Mouse (Mus musculus): ENCODE data around the gene Zbtb48.

The Zbtb48 gene

GRCm38 (mm10) chr4:152002063-152002462 is 25.4 kb downstream of the Zbtb48 start:
- DNase-seq (ENCODE audit: low read depth, low spot score) = no peak

GRCm38 (mm10) chr4:152001335-152001734 is 26.1 kb downstream of the Zbtb48 start:
- no peak for DNase-seq (ENCODE audit: low read depth, low spot score)

DNA sequence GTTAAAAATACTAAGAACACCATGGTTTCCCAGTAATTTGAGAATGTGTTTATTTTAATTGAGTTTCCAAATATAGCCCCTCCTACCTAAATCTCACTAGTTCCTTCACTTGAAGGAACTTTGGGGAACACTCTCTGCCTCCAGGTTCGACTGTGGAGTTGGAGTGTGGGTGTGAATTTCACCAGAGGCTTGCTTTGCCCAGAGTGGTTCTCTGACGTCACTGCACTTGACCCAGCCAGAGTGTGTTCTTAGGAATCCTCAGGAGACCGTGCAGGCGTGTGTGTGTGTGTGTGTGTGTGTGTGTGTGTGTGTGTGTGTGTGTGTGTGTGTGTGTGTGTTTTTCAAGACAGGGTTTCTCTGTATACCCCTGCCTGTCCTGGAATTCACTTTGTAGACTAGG is 26.6 kb downstream of the Zbtb48 start:
- DNase-seq (ENCODE audit: low read depth, low spot score) = no peak

- DNase-seq (ENCODE audit: low read depth, low spot score) = no peak
Observed at GRCm38 (mm10) chr4:151999481-151999880, 28.0 kb downstream of the Zbtb48 start.

DNA sequence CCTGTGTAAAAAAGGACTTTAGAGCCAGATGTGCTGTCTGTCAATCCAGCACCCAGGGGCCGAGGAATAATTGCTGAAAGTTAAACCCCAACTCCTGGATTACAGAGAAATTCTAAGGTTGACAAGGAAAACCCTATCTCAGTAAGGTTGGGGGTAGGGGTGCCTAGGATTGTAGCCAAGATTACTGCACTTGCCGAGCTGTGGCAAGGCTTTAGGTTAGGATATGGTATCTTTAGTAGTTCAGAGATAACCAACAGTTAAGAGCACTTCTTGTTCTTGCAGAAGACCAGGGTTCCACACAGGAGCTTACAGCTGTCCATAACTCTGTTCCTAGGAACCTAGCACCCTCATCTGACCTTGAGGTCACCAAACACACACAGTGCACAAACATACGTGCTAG is 29.8 kb downstream of the Zbtb48 start:
- no peak for DNase-seq (ENCODE audit: low read depth, low spot score)

DNA sequence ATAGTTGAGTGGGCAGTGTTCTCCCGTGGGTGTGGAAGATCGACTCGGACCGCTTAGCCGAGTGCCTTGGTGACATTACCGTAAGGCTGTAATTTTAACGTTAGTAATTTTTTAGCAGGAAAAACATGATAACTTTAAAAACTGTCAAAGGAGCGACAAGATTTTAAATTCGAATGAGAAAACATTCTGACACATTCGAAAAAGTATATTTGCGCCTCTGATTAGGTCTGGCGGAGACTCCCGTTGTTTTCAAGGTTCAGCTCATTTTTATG is 30.6 kb downstream of the Zbtb48 start:
- DNase-seq (ENCODE audit: low read depth, low spot score) = no peak

DNA sequence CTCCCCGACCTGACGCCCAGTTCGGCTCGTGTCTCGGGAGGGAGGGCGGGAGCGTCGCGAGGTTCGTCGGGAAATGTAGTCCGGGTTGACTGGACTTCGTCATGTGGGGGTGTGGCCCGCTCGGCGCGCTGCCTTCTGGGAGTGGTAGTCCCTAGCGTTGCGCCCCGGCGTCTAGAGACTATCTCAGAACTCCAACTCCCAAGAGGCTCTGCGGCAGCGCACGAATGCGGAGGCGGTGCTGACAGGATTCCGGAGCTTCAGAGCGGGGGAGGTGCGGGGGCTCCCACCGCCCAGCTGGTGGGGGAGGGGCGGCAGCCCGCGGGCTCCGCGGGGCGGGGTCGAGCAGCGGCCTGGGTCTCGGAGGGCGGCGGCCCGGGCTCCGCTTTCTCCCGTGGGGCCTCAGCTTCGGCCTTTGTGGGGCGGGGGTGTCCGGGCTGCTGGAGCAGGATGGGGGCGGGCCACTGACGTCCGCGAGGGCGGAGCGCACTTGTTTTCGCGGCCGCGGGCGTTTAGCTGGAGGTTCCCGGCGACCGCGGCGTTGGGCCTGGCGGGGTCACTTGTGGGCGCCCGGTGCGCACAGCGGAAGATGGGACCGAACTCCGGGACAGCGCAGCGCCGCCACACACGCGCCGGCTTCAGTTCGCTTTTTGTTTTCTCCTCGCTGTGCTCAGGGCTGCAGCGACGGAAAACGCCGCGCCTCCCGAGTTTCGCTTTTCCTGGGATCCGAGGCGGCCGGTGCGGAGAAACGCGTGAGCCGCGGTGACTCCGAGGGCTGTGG is 31.1 kb downstream of the Zbtb48 start, which contains the start of gene Phf13:
Gene Phf13 (minus strand): TSS at position 86 of the 778 bp plus-strand sequence.
- peak; percentile 98 for DNase-seq (ENCODE audit: low read depth, low spot score)

- no peak for DNase-seq (ENCODE audit: low read depth, low spot score)
Observed at GRCm38 (mm10) chr4:151995371-151996172, 31.9 kb downstream of the Zbtb48 start.

DNA sequence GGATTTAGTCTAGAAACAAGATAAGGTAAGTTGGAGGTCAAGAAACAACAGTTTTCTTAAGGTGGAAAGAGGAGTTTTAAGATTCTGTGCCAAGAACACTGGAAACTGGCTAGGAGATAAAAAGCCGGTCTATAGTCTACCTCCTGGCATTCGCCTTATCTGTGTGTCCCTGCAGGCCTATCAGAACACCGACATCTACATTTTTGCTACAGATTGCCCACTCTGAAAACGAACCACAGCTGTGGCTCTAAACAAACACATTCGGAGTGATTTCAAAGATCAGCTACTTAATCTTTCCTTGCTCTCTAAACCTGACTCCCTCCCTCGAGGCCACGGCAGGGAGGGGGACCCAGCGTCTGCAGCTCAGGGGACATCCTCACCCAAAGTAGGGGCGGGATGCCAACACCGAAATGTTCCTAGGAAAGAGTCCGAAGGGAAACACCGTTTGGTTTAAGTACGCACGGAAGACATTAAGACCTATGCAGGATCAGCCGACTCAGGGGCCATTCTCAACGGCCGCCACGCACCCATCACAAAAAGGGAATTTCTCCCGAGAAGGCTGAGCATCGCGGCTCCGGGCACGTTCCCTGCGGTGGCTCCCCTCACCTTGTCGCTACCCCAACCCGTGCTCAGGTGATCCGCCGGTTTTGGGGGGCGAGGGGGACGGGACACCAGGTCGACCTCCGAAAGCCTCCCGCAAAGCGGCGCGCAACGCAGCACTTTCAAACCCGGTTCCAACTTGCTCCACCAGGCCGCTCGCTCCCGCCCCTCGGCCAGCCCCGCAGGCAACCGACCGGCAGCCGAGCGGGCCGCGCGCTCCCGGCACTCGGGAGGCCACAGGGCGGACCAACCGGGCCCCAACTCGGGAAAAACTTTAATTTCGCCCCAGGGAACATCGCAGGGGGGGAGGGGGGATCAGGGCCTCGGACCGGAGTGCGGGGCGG is 33.0 kb downstream of the Zbtb48 start:
- DNase-seq (ENCODE audit: low read depth, low spot score) = no peak

GRCm38 (mm10) chr4:151993035-151993434 is 34.4 kb downstream of the Zbtb48 start:
- no peak for DNase-seq (ENCODE audit: low read depth, low spot score)

- no peak for DNase-seq (ENCODE audit: low read depth, low spot score)
Observed at GRCm38 (mm10) chr4:151992091-151992490, 35.4 kb downstream of the Zbtb48 start.

- no peak for DNase-seq (ENCODE audit: low read depth, low spot score)
Observed at GRCm38 (mm10) chr4:151989110-151989488, 38.4 kb downstream of the Zbtb48 start.

DNA sequence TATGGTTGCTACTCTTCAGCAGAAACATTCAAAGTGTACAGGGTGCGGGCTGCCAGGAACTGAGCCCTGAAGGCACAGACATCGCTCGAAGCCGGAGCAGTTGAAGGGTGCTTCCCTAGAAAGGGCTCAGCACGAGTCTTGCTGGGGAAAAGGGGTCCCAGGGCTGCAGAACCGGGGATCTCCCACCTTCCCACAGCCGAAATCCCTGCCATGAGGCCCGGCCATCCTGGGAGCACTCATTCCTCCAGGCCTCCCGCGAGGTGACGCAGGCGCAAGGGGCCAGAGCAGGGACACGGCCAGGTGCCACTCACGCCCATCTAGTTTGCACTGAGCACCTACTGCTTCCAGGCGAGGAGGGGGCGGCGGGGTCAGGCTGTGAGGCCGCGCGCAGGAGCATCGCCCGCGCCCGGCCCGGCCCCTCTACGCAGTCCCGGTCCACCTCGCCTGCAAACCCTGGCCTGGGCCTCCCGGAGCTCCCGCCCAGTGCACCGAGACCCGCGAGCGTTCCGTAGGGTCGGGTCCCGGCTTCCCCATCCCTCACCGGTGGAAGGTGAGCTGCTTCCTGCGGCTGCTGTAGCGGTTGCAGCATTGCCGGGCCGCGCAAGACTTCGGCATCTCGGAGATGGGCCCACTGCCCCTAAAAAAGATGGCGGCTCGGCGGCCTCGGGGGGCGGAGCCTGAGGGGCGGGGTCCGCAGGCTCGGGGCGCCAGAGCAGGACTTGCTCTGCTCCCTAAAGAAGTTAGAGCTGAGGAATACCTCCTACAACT is 38.9 kb downstream of the Zbtb48 start, which contains the start of gene Thap3:
Gene Thap3 (minus strand): TSS at position 656 of the 768 bp plus-strand sequence.
- no peak for DNase-seq (ENCODE audit: low read depth, low spot score)

DNA sequence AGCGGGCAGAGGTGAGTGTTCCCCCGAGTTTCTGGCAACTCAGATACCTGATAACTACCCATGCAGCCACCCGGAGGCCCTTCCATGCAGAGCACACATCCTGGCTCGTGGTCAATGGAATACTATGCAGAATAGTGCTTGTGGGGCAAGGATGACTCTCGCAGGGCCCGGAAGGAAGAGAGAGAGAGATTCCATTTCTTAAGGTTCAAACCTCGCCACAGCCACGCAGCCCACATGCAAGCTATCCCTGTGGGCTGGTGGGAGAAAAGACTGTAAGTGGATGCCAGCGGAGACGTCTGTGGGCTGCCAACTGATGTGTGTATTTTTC is 39.5 kb downstream of the Zbtb48 start:
- no peak for DNase-seq (ENCODE audit: low read depth, low spot score)

DNA sequence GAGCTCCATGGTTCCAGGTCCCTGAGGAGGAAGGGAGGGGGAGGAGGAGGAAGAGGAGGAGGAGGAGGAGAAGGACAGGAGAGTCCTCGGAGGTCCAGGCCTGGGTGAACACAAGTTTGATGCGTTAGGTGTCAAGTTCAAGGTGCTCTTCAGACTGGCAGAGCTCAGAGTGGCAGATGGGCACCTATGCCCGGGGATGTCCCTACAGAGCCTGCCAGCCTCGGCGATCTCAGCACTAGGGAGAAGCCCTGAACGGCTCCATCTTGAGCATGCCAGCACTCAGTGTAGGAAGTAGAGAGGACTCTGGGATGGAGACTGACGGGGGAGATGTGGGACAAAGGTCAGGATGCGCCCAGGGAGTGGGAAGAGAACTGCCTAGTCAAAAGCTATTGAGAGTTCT is 40.8 kb downstream of the Zbtb48 start:
- DNase-seq (ENCODE audit: low read depth, low spot score) = no peak

DNA sequence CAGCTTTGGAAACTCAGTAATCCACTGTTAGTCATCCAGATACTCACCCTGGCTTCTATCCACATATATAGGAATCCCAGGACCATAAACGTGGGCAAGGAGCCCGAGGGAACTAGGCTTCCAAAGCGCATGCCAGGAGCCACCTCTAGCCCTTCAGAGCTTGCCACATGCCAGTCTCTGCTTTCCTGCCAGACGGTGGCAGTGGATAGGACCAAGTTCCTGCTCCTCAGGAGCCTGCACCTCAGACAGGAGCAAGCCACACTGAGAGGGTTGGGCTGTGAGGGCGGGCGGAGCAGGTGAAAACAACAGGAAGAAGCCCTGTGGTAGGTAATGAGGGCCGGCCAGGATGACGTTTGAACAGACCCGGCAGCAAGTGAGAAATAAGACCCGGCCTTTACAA is 41.6 kb downstream of the Zbtb48 start:
- no peak for DNase-seq (ENCODE audit: low read depth, low spot score)

- DNase-seq (ENCODE audit: low read depth, low spot score) = no peak
Observed at GRCm38 (mm10) chr4:151983560-151983959, 43.9 kb downstream of the Zbtb48 start.

DNA sequence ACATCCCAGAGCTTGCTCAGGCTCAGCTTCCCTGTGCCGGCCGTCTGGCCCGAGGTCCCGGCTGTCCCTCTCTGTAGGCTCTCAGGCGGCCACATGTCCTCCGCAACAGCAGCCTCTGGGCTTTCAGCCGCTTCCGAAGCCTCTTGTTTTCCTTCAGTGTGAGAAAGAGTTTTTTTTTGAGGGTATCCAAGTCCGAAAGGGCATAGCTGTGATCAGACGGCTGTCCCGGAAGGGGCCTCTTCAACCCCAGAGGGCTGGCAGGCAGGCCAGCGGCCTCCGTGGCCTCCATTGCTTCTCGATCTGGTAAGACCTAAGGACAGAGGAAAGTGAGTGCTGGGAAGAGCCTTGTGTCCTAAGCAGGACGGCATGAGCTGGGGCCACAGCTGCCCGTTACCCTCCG is 44.4 kb downstream of the Zbtb48 start:
- DNase-seq (ENCODE audit: low read depth, low spot score) = no peak

DNA sequence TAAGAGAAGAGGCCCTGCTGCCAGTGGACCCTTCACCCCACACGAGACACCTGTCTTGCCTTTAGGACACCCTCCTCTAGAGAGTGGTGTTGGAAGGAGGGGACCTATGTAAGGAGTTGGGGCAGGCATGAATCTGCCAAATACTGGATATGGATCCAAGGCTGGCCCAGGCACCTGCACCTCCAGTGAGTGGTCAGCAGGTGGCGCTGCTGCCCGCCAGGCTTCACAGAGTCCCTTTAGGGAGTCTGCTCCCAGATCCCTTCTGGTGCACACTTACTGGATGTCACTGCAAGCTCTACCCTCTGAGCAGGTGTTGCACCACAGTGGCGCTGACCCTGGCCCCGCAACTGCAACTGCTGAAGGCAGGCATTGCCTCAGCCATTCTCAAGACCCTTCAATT is 46.1 kb downstream of the Zbtb48 start:
- peak; percentile 70 for DNase-seq (ENCODE audit: low read depth, low spot score)

DNA sequence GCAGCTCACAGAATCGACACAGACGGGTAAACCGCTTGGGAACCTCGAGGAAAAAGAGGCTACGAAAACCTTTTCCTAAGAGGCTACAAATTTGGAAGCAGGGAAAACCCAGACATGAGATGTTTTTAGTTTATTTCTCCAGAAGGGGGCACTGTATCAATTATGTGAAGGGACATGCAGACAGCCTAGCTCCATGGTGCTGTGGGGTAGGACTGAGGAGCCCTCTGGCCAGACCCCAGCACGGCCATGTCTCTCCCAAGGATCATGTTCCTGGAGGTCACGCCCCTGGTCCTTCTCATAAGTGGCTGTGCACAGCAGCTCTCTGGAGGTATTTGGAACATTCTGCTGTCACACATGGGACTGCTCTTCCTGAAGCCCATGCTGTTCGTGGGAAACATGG is 46.8 kb downstream of the Zbtb48 start:
- DNase-seq (ENCODE audit: low read depth, low spot score) = no peak

DNA sequence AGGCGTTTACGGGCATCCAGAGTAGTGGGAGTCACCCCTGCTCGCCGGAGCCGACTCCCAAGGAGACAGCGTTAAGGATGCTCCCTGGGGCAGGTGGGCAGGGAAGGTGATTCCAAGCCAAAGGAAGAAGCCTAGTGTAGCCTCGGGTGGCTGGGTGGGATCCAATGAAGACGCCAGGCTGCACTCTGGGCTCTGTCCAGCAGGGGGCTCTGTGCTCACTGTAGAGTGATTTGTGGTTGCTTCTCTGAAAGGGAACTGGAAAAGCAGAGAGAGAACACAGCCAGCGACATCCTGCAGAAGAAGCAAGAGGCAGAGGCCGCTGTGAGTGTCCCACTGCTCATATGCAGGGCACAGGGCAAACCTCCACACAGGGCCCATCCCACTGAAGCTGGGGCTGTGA is 49.7 kb downstream of the Zbtb48 start:
- peak; percentile 78 for DNase-seq (ENCODE audit: low read depth, low spot score)
